Mouse (Mus musculus) spleen, adult 2 months (tissue): ENCODE measurements around the gene Car9.
"Not testable (repeated sequence)": the region's sequence is repeated elsewhere in the genome, so short reads cannot be mapped to it uniquely, and the experiment has no call there.

Experiments used
- CTCF ChIP-seq: fragments of 200-500 bp; IDR thresholded peaks from 2 replicates; pipeline ENCODE4 v1.5.1; 2011; ENCODE audit warnings: mild to moderate bottlenecking, inconsistent platforms; ENCODE audit not compliant: insufficient read depth, insufficient read length, insufficient replicate concordance; ENCODE audit errors: extremely low read depth
- POLR2A ChIP-seq: fragments of 200-500 bp; IDR thresholded peaks from 2 replicates; pipeline ENCODE4 v1.6.1; 2011; ENCODE audit warnings: low read depth, low read length, inconsistent platforms

- TF ChIP-seq POLR2A, CTCF: not testable (repeated sequence)
Measured at GRCm38 (mm10) chr4:43551854-43552253, 45.1 kb downstream of the Car9 start.
